Mouse (Mus musculus): ENCODE results near the gene Spi1. TPM values are rescaled to one million over a fixed set of nuclear protein-coding genes. Genes with fewer than 3 reads are reported as not detected.

Spi1 gene
- total RNA-seq, 2 experiments from 2014 or later = 3.7 to 4.3 TPM

- DNase-seq (ENCODE audit: low spot score) = no peak
- intact Hi-C loops (cut with DNase I) = no loop called here
These were observed 70.7 kb downstream of the Spi1 start for GRCm38 (mm10) chr2:91152885-91153377.

- DNase-seq (ENCODE audit: low spot score) = no peak
- intact Hi-C loops (cut with DNase I) = no loop called here
These were observed 71.9 kb downstream of the Spi1 start for GRCm38 (mm10) chr2:91154091-91154490.

DNA sequence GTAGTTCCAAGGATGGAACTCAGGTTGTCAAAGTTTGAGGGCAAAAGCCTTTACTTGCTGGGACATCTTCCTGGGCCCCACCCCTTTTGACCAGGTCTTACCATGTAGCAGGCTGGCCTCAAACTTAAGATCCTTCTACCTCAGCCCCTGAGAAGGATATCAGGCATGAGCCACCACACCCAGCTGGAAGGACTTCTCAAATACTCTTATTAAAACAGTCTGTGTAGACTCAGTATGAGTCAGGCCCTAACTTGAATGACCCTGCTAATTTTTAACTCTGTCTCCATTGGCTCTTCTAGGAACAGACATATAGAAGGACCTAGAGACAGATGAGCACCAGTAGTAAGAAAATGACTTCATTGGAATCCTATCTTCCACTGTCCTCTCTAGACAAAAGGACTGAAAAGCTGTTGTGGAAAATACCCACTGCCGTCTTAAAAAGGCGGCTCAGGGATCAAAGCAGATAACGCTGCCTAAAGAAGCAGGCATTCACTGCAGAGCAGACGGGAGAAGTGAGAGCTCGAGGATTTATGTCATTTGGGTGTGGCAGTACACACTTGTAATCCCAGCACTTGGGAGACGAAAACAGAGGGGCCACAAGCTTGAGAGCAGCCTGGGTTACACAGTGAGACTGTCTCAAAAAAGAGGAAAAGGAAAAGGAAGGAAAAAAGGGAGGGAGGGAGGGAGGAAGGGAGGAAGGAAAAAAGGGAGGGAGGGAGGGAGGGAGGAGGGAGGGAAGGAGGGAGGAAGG, 75.0 kb downstream of the Spi1 start:
- no peak for DNase-seq (ENCODE audit: low spot score)
- intact Hi-C loops (cut with DNase I) = no loop called here

- intact Hi-C loops (cut with DNase I) = no loop called here
- DNase-seq (ENCODE audit: low spot score) = no peak
These were observed 78.4 kb downstream of the Spi1 start for GRCm38 (mm10) chr2:91160591-91160990.

- no peak for DNase-seq (ENCODE audit: low spot score)
- intact Hi-C loops (cut with DNase I) = no loop called here
These were observed 80.8 kb downstream of the Spi1 start for GRCm38 (mm10) chr2:91162952-91163351.

DNA sequence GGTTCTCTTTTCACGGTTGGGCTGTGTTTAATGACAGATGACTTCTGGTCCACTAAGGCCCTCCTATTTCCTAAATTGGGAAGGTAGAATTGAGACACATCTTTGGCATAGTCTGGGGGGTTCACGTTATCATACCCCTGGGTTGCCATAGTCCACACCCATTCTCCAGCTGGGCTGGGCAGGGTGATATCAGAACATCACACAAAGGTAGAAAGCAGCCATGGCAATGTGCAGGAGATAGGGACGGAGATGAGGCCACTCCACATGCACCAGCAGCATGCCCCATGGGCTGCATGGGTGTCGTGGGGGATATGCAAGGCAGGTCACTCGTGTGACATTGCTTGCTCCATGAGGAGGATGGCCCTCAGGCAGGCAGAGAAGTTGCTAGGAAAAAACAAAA, 81.3 kb downstream of the Spi1 start:
- DNase-seq (ENCODE audit: low spot score) = no peak
- intact Hi-C loops (cut with DNase I) = no loop called here

DNA sequence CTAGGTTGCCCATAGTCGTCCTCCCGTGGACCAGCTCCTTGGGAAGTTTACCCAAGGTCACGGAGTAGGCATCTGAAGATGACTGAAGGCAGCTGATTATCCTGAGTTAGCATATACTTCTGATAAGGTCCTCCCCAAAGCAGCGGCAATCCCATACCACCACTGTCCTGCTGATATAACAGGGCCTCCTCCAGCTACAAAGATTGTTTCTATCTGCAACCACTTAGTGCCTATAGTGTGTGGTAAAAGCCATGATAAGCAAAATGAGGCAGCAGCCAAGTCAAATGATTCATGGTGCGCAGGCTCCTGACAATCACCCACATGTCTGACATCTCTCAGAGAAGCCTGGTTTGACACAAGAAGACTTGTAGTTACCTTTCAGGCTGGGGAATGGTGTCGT, 82.8 kb downstream of the Spi1 start:
- intact Hi-C loops (cut with DNase I) = no loop called here

More for the DNA sequence above, 82.8 kb downstream of the Spi1 start:
- DNase-seq (ENCODE audit: low spot score) = no peak

Other genes with a start within 250 kb of the Spi1 start
- gene Mtch2, start 235.2 kb upstream of the Spi1 start, total RNA-seq (2021) = 100 to 1,000 TPM; 187 to 188 TPM
- gene C1qtnf4, start 196.5 kb upstream of the Spi1 start, total RNA-seq (2021) = 1 to 10 TPM; 3.6 to 4.1 TPM
- gene Kbtbd4, start 177.7 kb upstream of the Spi1 start, total RNA-seq (2021) = 10 to 100 TPM; 18.0 to 22.2 TPM
- gene Ndufs3, start 177.6 kb upstream of the Spi1 start, total RNA-seq (2021) = 100 to 1,000 TPM; 854 to 889 TPM
- 10 to 100 TPM; 80.9 to 84.4 TPM for gene Celf1, start 142.0 kb upstream of the Spi1 start, total RNA-seq (2021)
- gene Rapsn, start 46.8 kb upstream of the Spi1 start, total RNA-seq (2021) = 10 to 100 TPM; 16.4 to 16.7 TPM
- gene Psmc3, start 28.4 kb upstream of the Spi1 start, total RNA-seq (2021) = 100 to 1,000 TPM; 209 to 241 TPM
- gene Slc39a13, start 12.0 kb upstream of the Spi1 start, total RNA-seq (2021) = 10 to 100 TPM; 22.9 to 28.2 TPM
- 1,000 to 10,000 TPM; 1,615 to 1,699 TPM for gene Mybpc3, start 35.8 kb downstream of the Spi1 start, total RNA-seq (2021)
- gene Madd, start 101.4 kb downstream of the Spi1 start, total RNA-seq (2021) = 1 to 10 TPM; 5.4 to 6.2 TPM
- 10 to 100 TPM; 13.8 to 15.9 TPM for gene Nr1h3, start 120.4 kb downstream of the Spi1 start, total RNA-seq (2021)
- 10 to 100 TPM; 17.6 to 22.8 TPM for gene Acp2, start 120.5 kb downstream of the Spi1 start, total RNA-seq (2021)
- gene Ddb2, start 154.6 kb downstream of the Spi1 start, total RNA-seq (2021) = 1 to 10 TPM; 2.9 to 3.1 TPM
- 100 to 1,000 TPM; 133 to 138 TPM for gene Pacsin3, start 173.6 kb downstream of the Spi1 start, total RNA-seq (2021)
- 10 to 100 TPM; 56.2 TPM for gene Arfgap2, start 182.6 kb downstream of the Spi1 start, total RNA-seq (2021)